Mouse (Mus musculus) mouse embryonic stem cell (cell line): ENCODE measurements at regions not wholly inside any gene's neighbourhood (a gene's known extent, or its start where the extent isn't known, plus 50 kb on each side); places are given as distances from the start of the nearest gene placed in this dataset.

ENCODE experiments used
- in situ Hi-C, 2 experiments: fragments of 300-500 bp; cut with MboI; formaldehyde crosslinking; loops; 1 replicate in 1 of 2; 3 replicates in 1 of 2; pipeline ENCODE4 v1.14.3; 2019 to 2020; ENCODE audit warnings: low sequenced_read_pairs in 2 of 2, low pct_unique_long_range_greater_than_20kb in 1 of 2, mixed read lengths in 1 of 2; ENCODE audit not compliant: unreplicated experiment in 1 of 2

GRCm38 (mm10) chr19:15802641-15803040 is 144.5 kb downstream of the Psat1 start:
- in situ Hi-C loops, result no loop called here

DNA sequence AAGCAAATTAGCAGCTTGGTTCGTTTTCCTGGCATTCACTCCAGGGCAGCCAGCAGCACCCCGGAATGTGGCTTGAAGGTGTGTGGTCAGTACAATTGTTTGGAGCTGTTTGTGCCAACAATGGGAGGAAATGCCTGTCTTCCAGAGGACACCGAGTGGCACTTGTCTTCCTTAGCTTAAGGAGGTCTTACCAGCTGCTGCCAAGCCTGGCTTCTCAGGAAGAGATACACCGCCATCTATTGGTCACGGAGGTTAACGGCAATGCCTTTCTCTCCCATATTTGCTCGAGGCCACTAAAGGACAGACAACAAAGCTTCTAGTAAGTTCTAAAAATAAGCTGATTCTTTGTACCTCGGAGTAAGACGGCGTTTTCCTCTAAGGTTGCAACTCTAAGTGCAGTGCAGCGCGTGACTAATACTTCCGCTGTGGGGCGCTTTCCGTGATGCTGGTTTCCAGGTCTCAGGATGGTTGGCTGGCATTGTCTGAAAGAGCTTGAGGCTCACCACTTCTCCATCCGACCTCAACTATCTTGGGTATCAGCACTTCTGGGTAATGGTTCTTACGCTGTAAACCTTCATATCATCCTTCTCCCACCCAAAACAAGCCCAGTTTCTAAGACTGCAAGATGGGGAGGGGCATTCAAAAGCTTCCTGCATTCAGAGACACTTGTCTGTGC is 145.2 kb downstream of the Psat1 start:
- in situ Hi-C loops, result no loop called here

- in situ Hi-C loops, result no loop called here
Observed at GRCm38 (mm10) chr19:15800856-15801706, 146.1 kb downstream of the Psat1 start.

- in situ Hi-C loops, result no loop called here
Observed at GRCm38 (mm10) chr19:15796466-15796865, 150.7 kb downstream of the Psat1 start.

DNA sequence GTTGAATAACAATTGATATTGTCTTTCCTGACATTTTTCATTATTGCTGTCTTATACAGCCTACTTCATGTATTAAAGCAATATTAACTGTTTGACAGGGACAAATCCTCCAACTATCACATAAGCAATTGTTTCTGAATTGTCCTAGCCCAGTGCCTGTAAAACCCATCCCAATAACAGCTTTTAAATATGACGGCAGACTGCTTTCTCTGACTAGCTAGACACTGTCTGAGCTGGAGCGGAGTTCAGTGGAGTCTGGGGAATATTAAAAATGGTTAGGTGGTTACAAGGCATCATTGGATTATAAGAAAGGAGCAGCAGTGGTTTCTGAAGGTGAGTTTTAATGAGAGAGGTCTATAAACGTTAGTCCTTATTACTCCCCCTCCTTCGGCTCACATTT is 155.2 kb downstream of the Psat1 start:
- in situ Hi-C loops, result no loop called here

- in situ Hi-C loops, result no loop called here
Observed at GRCm38 (mm10) chr19:15791264-15791913, 155.7 kb downstream of the Psat1 start.

- in situ Hi-C loops, result no loop called here
Observed at GRCm38 (mm10) chr19:15790620-15791263, 156.4 kb downstream of the Psat1 start.

DNA sequence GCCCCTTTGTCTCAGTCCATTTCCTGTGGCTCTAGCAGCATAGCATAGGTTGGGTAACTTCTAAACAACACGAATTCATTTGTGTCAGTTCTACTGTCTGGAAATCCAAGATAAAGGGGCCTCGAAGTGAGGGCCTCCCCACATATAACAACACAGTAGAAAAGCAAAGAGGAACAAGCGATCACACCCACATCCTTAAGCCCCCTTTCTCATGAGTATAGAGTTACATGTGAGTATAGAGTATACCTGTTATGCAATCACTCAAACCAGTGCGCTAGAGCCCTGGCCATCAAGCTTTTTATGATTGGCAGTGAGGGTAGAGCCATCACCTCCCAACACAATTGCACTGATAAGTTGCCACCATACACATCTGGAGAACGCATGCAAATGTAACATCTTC is 157.4 kb downstream of the Psat1 start:
- in situ Hi-C loops, result no loop called here

GRCm38 (mm10) chr19:15784644-15785043 is 162.5 kb downstream of the Psat1 start:
- in situ Hi-C loops, result no loop called here

DNA sequence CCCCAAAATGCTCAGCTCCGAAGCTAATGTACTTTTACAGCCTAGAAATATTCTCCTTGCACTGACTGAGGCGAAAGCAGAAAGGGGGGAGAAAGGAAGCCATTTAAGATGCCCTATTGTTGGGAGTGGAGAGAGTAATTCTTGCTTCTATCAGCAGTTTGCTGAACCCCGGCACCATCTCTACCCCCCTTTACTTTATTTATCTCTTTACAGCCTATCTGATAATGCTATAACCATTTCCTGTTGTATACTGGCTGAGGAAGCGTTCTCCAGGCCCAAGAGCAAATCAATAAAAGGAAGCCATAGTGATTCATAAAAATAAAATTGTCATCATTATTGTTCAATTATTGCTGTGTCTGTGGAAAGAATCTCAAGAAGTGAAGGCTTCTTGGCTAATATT is 177.5 kb downstream of the Psat1 start:
- in situ Hi-C loops, result no loop called here

GRCm38 (mm10) chr19:15761086-15761485 is 186.1 kb downstream of the Psat1 start:
- in situ Hi-C loops, result no loop called here

GRCm38 (mm10) chr19:15745026-15745777 is 201.9 kb downstream of the Psat1 start:
- in situ Hi-C loops, result no loop called here

GRCm38 (mm10) chr19:15736200-15736599 is 210.9 kb downstream of the Psat1 start:
- in situ Hi-C loops, result no loop called here

GRCm38 (mm10) chr19:15726785-15727406 is 220.2 kb downstream of the Psat1 start:
- in situ Hi-C loops, result no loop called here

DNA sequence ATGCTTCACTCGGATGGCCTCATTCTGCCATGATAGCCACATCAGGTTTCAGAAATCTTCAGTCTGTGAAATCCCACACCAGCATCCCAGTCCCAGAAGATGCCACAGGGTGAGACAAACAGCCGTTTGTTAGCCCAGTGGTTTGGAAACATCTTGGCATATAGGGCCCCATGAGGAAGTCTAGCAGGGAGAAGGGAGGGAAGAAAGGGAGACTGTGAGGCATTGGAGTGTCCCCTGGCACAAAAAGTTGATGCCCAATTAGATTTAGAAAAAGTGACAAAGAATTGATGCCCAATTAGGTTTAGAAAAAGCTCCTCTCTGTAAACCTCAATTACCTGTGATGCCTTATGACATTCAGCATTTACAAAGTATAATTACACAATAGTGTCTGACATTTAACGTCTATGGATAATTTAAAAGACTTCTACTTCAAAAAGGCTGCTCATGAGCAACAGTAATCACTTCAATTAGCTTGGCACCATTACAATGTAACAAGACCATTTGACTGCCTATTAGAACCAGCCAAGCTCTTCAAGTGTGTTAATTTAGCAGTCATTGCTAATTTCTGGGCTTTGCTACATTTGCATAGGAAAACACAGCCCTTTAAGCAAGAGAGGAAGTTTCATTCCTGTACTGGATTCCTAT is 254.6 kb downstream of the Psat1 start:
- in situ Hi-C loops, result no loop called here

DNA sequence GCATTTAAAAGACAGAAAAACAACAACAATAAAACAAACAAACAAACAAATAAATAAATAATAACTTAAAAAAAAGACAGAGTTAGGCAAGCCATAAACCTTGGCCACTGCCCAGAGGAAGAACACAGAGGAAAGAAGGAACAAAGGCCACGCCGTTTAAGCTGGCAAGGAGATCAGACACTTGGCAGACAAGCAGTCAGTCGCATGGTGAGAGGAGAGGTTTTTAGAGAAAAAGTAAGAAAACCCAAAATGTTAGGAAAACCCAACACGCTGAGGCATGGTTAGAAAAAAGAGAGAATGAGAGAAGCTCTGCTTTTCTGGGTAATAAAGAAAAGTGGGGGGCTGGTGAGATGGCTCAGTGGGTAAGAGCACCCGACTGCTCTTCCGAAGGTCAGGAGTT is 277.1 kb downstream of the Psat1 start:
- in situ Hi-C loops, result no loop called here

DNA sequence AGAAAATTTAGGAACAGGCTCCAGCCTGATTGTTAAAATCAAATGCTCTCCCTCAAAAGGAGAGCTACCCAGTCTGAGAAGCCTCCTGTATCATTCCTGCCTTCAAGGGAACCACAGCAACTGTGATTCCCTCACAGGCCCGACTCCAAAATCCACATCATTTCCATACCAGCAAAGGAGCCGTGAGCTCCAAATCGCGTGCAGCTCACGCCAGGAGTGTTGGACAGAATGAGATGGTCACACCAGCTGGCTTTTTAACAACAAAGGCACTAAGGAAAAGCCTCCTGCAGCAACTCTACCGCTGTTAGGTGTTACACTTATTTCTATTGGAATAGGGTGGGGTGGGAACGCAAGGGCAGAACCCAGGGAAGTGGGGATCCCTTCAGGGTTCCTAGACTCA is 277.6 kb downstream of the Psat1 start:
- in situ Hi-C loops, result no loop called here

GRCm38 (mm10) chr19:15668624-15669016 is 278.5 kb downstream of the Psat1 start:
- in situ Hi-C loops, result no loop called here
